Mouse (Mus musculus): Measurements from ENCODE around the gene Ccni. TPM values are rescaled to one million over a fixed set of nuclear protein-coding genes. Genes with fewer than 3 reads are reported as not detected.

Gene Ccni
- polyA plus RNA-seq, 1 experiment from 2014 or later, result 223 TPM

DNA sequence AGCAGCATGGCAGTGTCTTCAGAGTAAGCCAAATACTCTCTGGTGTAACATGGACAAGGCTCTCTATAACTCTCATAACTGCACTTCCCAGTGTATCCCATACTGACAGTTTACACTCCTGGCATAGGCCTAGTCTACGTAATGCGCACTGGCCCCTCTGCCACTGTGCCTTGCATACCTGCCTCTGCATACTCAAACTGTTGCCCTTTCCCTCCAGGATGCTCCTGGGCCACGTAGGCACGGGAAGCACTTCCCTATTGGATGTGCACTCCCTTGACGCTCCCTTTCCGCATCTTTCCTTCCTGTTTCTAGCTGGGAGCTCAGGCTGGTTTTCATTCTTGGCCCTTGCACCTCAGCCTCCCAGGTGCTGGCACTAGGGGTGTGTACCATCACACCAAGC lies 21.7 kb downstream of the Ccni start:
- Histone ChIP-seq H3K9me3 (no peaks in the 10 kb centered on the region), H3K4me3 (no peak overlapping the region), H3K4me2 (replicated peaks) (no peak overlapping the region), H3K4me1 (no peaks in the 10 kb centered on the region), H3K36me3 (peaks cover 76% of the 10 kb centered on the region), H3K9ac (replicated peaks) (no peak overlapping the region), H3K27ac (replicated peaks) (no peak overlapping the region), H3K27me3 (no peaks in the 10 kb centered on the region)
- ATAC-seq (replicated peaks), result no peak; the same call in 1 of the 2 replicates
- 91% methylated on average over 6 of the region's 6 CpGs for WGBS

DNA sequence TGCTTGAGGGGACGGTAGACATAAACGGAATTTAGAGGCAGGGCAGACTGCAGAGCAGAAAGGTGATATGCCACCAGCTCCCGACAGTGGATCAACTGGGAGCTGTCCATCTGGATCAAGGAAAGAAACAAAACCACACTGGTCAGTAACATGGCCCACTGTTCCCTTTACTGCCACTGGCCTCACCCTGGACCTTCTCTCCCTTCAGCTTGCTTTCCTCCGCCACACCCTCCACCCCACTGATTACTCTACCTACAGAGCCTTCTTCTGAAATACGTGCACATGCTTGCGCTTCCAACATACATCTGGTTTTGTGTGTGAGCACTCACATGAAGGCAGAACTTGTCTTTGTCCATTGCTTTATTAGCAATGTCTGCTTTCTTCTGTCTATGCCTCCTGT lies 23.0 kb downstream of the Ccni start:
- WGBS, result 79% methylated on average over 6 of the region's 6 CpGs
- H3K27ac ChIP-seq (replicated peaks), result no peak overlapping the region
- H3K4me2 ChIP-seq (replicated peaks), result no peak overlapping the region
- peaks cover 76% of the 10 kb centered on the region for H3K36me3 ChIP-seq
- H3K27me3 ChIP-seq, result no peaks in the 10 kb centered on the region
- H3K4me1 ChIP-seq, result no peaks in the 10 kb centered on the region
- H3K9ac ChIP-seq (replicated peaks), result no peak overlapping the region
- no peak overlapping the region for H3K4me3 ChIP-seq
- ATAC-seq (replicated peaks), result no peak
- H3K9me3 ChIP-seq, result no peaks in the 10 kb centered on the region

- H3K9ac ChIP-seq (replicated peaks), result no peak overlapping the region
- H3K4me1 ChIP-seq, result no peaks in the 10 kb centered on the region
- WGBS, result 73% methylated on average over 2 of the region's 2 CpGs
- H3K4me2 ChIP-seq (replicated peaks), result no peak overlapping the region
- H3K36me3 ChIP-seq, result peaks cover 64% of the 10 kb centered on the region
- no peak for ATAC-seq (replicated peaks)
- H3K27ac ChIP-seq (replicated peaks), result no peak overlapping the region
- no peak overlapping the region for H3K4me3 ChIP-seq
- H3K9me3 ChIP-seq, result no peaks in the 10 kb centered on the region
- H3K27me3 ChIP-seq, result no peaks in the 10 kb centered on the region
These were observed 26.0 kb downstream of the Ccni start for GRCm38 (mm10) chr5:93180252-93180651.

GRCm38 (mm10) chr5:93178616-93179015 lies 27.7 kb downstream of the Ccni start:
- peaks cover 61% of the 10 kb centered on the region for H3K36me3 ChIP-seq
- no peak overlapping the region for H3K4me3 ChIP-seq
- H3K27me3 ChIP-seq, result no peaks in the 10 kb centered on the region
- no peak overlapping the region for H3K9ac ChIP-seq (replicated peaks)
- WGBS, result 79% methylated on average over 6 of the region's 6 CpGs
- H3K9me3 ChIP-seq, result no peaks in the 10 kb centered on the region
- H3K4me2 ChIP-seq (replicated peaks), result no peak overlapping the region
- no peaks in the 10 kb centered on the region for H3K4me1 ChIP-seq
- no peak overlapping the region for H3K27ac ChIP-seq (replicated peaks)
- ATAC-seq (replicated peaks), result no peak

DNA sequence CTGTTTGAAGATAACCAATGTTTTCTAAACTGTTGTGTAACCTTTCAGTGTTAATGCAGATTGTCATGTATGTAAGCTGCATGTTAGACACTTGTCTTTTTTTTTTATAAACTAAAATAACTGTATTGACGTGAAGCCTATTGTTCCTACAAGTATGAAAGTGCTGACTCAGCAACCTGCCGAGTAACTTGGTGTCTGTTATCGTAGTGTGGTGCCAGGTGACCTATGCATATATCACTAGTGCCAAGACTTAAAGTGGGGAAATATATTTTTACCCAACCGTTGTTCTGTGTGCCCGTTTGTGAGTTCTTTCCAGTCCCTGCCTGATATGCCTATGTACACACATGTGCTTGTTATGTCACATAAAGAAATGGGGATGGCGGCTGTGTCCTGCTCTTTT lies 31.6 kb downstream of the Ccni start:
- no peak overlapping the region for H3K27ac ChIP-seq (replicated peaks)
- ATAC-seq (replicated peaks), result no peak
- no peaks in the 10 kb centered on the region for H3K4me1 ChIP-seq
- H3K36me3 ChIP-seq, result peaks cover 66% of the 10 kb centered on the region
- H3K9me3 ChIP-seq, result no peaks in the 10 kb centered on the region
- no peaks in the 10 kb centered on the region for H3K27me3 ChIP-seq
- no peak overlapping the region for H3K9ac ChIP-seq (replicated peaks)
- no peak overlapping the region for H3K4me2 ChIP-seq (replicated peaks)
- no peak overlapping the region for H3K4me3 ChIP-seq
- 88% methylated on average over 6 of the region's 6 CpGs for WGBS

DNA sequence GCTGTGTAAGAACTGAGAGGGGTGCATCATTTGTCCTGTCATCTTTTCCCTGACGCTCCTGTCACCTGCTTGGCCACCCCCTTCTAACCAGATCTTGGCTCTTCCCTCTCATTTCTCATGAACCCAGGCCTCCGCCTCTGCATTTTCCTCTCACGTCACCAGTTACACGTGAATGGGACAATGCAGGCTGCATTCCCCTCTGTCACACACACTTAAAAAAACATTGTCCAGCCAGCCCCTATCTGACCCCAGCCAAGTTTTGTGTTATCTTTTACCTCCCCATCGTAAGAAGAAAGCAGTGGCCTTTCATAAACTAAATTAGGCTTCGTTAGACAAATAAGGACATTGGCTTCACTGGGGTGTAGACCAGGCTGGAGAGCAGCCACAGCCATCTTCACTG lies 33.8 kb downstream of the Ccni start:
- Histone ChIP-seq H3K4me2 (replicated peaks) (no peak overlapping the region), H3K4me1 (no peaks in the 10 kb centered on the region), H3K27me3 (no peaks in the 10 kb centered on the region), H3K36me3 (peaks cover 64% of the 10 kb centered on the region), H3K4me3 (no peak overlapping the region), H3K9me3 (no peaks in the 10 kb centered on the region), H3K9ac (replicated peaks) (no peak overlapping the region), H3K27ac (replicated peaks) (no peak overlapping the region)
- WGBS, result 72% methylated on average over 6 of the region's 6 CpGs
- ATAC-seq (replicated peaks), result no peak

DNA sequence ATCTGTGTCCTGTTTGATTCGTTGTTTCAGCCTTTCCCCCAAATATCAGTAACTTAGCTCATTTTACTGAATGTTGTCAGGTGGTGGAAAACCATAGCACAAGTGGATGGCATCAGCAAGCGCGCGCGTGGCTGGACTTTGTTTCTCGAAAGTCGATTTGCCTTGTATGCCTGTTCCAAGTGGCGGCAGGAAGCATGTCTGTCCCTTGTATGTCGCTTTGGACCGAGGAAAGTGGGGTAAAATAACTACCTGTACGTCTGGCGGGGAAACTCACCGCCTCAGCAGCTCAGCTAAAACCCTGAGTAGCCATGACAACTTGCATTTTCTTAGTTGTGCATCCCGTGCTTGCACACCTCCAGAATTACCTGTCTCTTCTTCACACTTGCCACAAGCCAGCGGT lies 34.9 kb downstream of the Ccni start:
- no peak overlapping the region for H3K4me3 ChIP-seq
- peaks cover 69% of the 10 kb centered on the region for H3K36me3 ChIP-seq

GRCm38 (mm10) chr5:93168654-93169053 lies 37.6 kb downstream of the Ccni start:
- Histone ChIP-seq H3K4me2 (replicated peaks) (no peak overlapping the region), H3K27ac (replicated peaks) (no peak overlapping the region), H3K4me1 (no peaks in the 10 kb centered on the region), H3K4me3 (no peak overlapping the region), H3K36me3 (peaks cover 74% of the 10 kb centered on the region), H3K9me3 (no peaks in the 10 kb centered on the region), H3K9ac (replicated peaks) (no peak overlapping the region), H3K27me3 (no peaks in the 10 kb centered on the region)
- ATAC-seq (replicated peaks), result no peak
- WGBS, result 83% methylated on average over 6 of the region's 6 CpGs

More for the DNA sequence above, 34.9 kb downstream of the Ccni start:
- Histone ChIP-seq H3K4me2 (replicated peaks) (no peak overlapping the region), H3K9me3 (no peaks in the 10 kb centered on the region), H3K9ac (replicated peaks) (no peak overlapping the region), H3K27me3 (no peaks in the 10 kb centered on the region), H3K27ac (replicated peaks) (no peak overlapping the region), H3K4me1 (no peaks in the 10 kb centered on the region)
- no peak for ATAC-seq (replicated peaks)
- WGBS, result 95% methylated on average over 15 of the region's 15 CpGs

DNA sequence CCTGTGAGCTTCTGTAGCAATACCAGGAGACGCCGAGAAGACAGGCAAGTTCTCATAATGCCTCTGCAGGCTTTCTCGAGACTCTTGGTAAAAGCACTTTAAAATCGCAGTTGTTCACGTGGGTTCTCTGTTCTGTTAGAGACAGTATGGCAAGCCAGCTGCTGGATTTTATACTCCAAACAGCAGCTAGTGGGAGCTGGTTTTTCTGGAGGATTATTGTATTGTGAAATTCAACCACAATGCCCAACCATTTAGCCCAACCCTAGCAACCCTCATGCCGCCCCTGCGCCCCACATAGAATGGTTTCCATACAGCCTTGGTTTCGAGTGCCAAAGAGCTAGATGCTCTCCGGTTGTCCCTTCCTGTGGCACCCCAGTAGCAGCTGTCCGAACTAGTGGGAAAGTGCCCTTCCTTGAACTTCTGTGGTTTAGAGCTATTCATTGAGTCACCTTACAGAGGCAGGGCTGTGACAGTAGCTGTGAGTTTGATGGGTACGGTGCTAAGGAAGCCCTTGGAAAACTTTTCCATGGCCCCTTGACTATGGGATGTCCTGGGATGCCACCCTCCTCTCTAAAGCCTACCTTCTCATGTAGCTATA lies 38.3 kb downstream of the Ccni start:
- Histone ChIP-seq H3K4me2 (replicated peaks) (no peak overlapping the region), H3K4me3 (no peak overlapping the region), H3K4me1 (no peaks in the 10 kb centered on the region), H3K9me3 (no peaks in the 10 kb centered on the region), H3K27me3 (no peaks in the 10 kb centered on the region), H3K9ac (replicated peaks) (no peak overlapping the region), H3K27ac (replicated peaks) (no peak overlapping the region), H3K36me3 (peaks cover 70% of the 10 kb centered on the region)
- WGBS, result 91% methylated on average over 11 of the region's 11 CpGs
- no peak for ATAC-seq (replicated peaks)

- no peak overlapping the region for H3K27ac ChIP-seq (replicated peaks)
- peaks cover 64% of the 10 kb centered on the region for H3K36me3 ChIP-seq
- H3K27me3 ChIP-seq, result no peaks in the 10 kb centered on the region
- no peak overlapping the region for H3K4me3 ChIP-seq
- 85% methylated on average over 3 of the region's 3 CpGs for WGBS
- no peaks in the 10 kb centered on the region for H3K4me1 ChIP-seq
- no peak overlapping the region for H3K9ac ChIP-seq (replicated peaks)
- no peak overlapping the region for H3K4me2 ChIP-seq (replicated peaks)
- ATAC-seq (replicated peaks), result 0 out of 2 replicates have a peak, but pooled peaks have one; percentile 14
- no peaks in the 10 kb centered on the region for H3K9me3 ChIP-seq
These were observed 42.8 kb downstream of the Ccni start for GRCm38 (mm10) chr5:93163541-93163940.

GRCm38 (mm10) chr5:93154401-93154800 lies 51.9 kb downstream of the Ccni start:
- Histone ChIP-seq H3K27ac (replicated peaks) (no peak overlapping the region), H3K9ac (replicated peaks) (no peak overlapping the region), H3K4me2 (replicated peaks) (no peak overlapping the region), H3K27me3 (no peaks in the 10 kb centered on the region), H3K4me1 (peaks cover 4% of the 10 kb centered on the region; the same call in 1 of the 2 replicates), H3K9me3 (no peaks in the 10 kb centered on the region), H3K4me3 (no peak overlapping the region), H3K36me3 (peaks cover 36% of the 10 kb centered on the region)
- WGBS, result 92% methylated on average over 11 of the region's 11 CpGs
- ATAC-seq (replicated peaks), result no peak

GRCm38 (mm10) chr5:93152451-93152850 lies 53.8 kb downstream of the Ccni start:
- H3K27me3 ChIP-seq, result no peaks in the 10 kb centered on the region
- H3K9me3 ChIP-seq, result no peaks in the 10 kb centered on the region
- WGBS, result 89% methylated on average over 4 of the region's 4 CpGs
- H3K9ac ChIP-seq (replicated peaks), result no peak overlapping the region
- peaks cover 28% of the 10 kb centered on the region for H3K36me3 ChIP-seq
- H3K27ac ChIP-seq (replicated peaks), result no peak overlapping the region
- no peak for ATAC-seq (replicated peaks)
- no peak overlapping the region for H3K4me2 ChIP-seq (replicated peaks)
- H3K4me1 ChIP-seq, result peaks cover 4% of the 10 kb centered on the region; the same call in 1 of the 2 replicates
- H3K4me3 ChIP-seq, result no peak overlapping the region

- no peak overlapping the region for H3K27ac ChIP-seq (replicated peaks)
- H3K4me1 ChIP-seq, result peaks cover 4% of the 10 kb centered on the region; the same call in 1 of the 2 replicates
- peaks cover 25% of the 10 kb centered on the region for H3K36me3 ChIP-seq
- no peaks in the 10 kb centered on the region for H3K27me3 ChIP-seq
- no peak overlapping the region for H3K9ac ChIP-seq (replicated peaks)
- no peaks in the 10 kb centered on the region for H3K9me3 ChIP-seq
- WGBS, result 56% methylated on average over 6 of the region's 6 CpGs
- ATAC-seq (replicated peaks), result no peak
- no peak overlapping the region for H3K4me2 ChIP-seq (replicated peaks)
- H3K4me3 ChIP-seq, result no peak overlapping the region
These were observed 54.3 kb downstream of the Ccni start for GRCm38 (mm10) chr5:93151985-93152384.

Data from forebrain, embryonic 15.5 days (tissue).